Mouse (Mus musculus) stomach, embryonic 16.5 days (tissue): ENCODE results near the gene Tm4sf1. TPM values are rescaled to one million over a fixed set of nuclear protein-coding genes. Genes with fewer than 3 reads are reported as not detected.

Experiments used
- ATAC-seq: fragments of 200-750 bp; cut with Nextera tagmentation; 2 replicates; pipeline ENCODE4 v1.8.0; 2017; ENCODE audit warnings: moderate number of reproducible peaks, moderate TSS enrichment; ENCODE audit not compliant: insufficient read depth, low FRiP score
- H3K27ac ChIP-seq: fragments of 300-500 bp; sonication (generic); 2 replicates; pipeline ENCODE4 v1.5.1; 2014; ENCODE audit warnings: low read length
- H3K27me3 ChIP-seq: fragments of 300-500 bp; sonication (generic); 2 replicates; pipeline ENCODE4 v1.6.1; 2014; ENCODE audit warnings: low read length, control low read depth, mixed read lengths; ENCODE audit not compliant: control insufficient read depth, insufficient read depth
- H3K36me3 ChIP-seq: fragments of 300-500 bp; sonication (generic); 2 replicates; pipeline ENCODE4 v1.6.1; 2014; ENCODE audit warnings: low read length; ENCODE audit not compliant: control insufficient read depth, insufficient read depth
- H3K4me1 ChIP-seq: fragments of 300-500 bp; sonication (generic); 2 replicates; pipeline ENCODE4 v1.6.1; 2014; ENCODE audit warnings: low read length, control low read depth, mixed read lengths; ENCODE audit not compliant: control insufficient read depth, insufficient read depth
- H3K4me2 ChIP-seq: fragments of 300-500 bp; sonication (generic); 2 replicates; pipeline ENCODE4 v1.6.1; 2014; ENCODE audit warnings: low read depth, low read length, mixed read lengths
- H3K4me3 ChIP-seq: fragments of 300-500 bp; sonication (generic); replicated peaks from 2 replicates; pipeline ENCODE4 v1.5.1; 2014; ENCODE audit warnings: mild to moderate bottlenecking, low read length
- H3K9ac ChIP-seq: fragments of 300-500 bp; sonication (generic); 2 replicates; pipeline ENCODE4 v1.6.1; 2014; ENCODE audit warnings: low read length
- H3K9me3 ChIP-seq: fragments of 300-500 bp; sonication (generic); replicated peaks from 2 replicates; pipeline ENCODE4 v1.6.1; 2016; ENCODE audit warnings: low read length, control low read depth; ENCODE audit not compliant: control insufficient read depth
- WGBS: fragments of 180-500 bp; shearing (Covaris S2); extraction: QIAGEN DNeasy Blood & Tissue Kit; methylation state at CpG from one replicate; pipeline ENCODE4 v1.1.7; 2014; 5-methylcytosine and 5-hydroxymethylcytosine counted together
- polyA plus RNA-seq: library from polyadenylated mRNA; unstranded; fragments of >200 nt; fragmentation: Nextera tagmentation; extraction: Ambion mirVana; gene quantifications from 2 replicates; pipeline ENCODE4 v1.2.1, GENCODE M21; 2015

Tm4sf1 gene
- polyA plus RNA-seq, 1 experiment from 2014 or later, result 59.7 TPM

- no peak overlapping the region for H3K27ac ChIP-seq
- no peaks in the 10 kb centered on the region for H3K36me3 ChIP-seq
- H3K4me2 ChIP-seq, result no peak overlapping the region
- H3K4me3 ChIP-seq, result no peak overlapping the region
- H3K9ac ChIP-seq, result no peak overlapping the region
- 27% methylated on average over 6 of the region's 6 CpGs for WGBS
- no peak for ATAC-seq
- no peaks in the 10 kb centered on the region for H3K27me3 ChIP-seq
- H3K9me3 ChIP-seq, result no peaks in the 10 kb centered on the region
- H3K4me1 ChIP-seq, result no peaks in the 10 kb centered on the region
Measured at GRCm38 (mm10) chr3:57267559-57268173, 34.1 kb downstream of the Tm4sf1 start.

GRCm38 (mm10) chr3:57253041-57253440 is 48.7 kb downstream of the Tm4sf1 start:
- no peak for ATAC-seq
- Histone ChIP-seq H3K27ac (no peak overlapping the region), H3K4me3 (no peak overlapping the region), H3K36me3 (no peaks in the 10 kb centered on the region), H3K9me3 (no peaks in the 10 kb centered on the region), H3K4me1 (no peaks in the 10 kb centered on the region), H3K9ac (no peak overlapping the region), H3K4me2 (no peak overlapping the region), H3K27me3 (no peaks in the 10 kb centered on the region)
- WGBS, result 58% methylated on average over 2 of the region's 2 CpGs

GRCm38 (mm10) chr3:57252551-57252950 is 49.2 kb downstream of the Tm4sf1 start:
- Histone ChIP-seq H3K27ac (no peak overlapping the region), H3K9ac (no peak overlapping the region), H3K4me1 (no peaks in the 10 kb centered on the region), H3K36me3 (no peaks in the 10 kb centered on the region), H3K27me3 (no peaks in the 10 kb centered on the region), H3K4me2 (no peak overlapping the region), H3K9me3 (no peaks in the 10 kb centered on the region), H3K4me3 (no peak overlapping the region)
- no peak for ATAC-seq

DNA sequence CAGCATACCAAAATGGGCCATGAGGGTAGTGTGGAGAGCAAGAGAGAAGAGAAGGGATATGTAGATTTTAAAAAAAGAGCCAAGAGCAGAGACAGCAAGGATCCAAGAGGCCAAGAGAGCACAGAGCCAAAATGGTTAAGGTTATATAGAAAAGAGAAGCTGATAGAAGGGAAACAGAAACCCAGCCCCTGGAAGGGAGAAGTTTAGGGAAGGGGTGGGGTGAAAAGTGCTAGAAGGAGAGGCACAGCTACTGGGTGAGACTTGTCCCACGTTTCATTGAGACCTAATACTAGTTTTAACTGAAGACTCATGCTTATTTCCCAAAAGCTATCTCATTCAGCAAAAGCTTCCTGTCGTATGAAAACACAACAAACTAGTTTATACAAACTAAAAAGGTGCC is 56.5 kb downstream of the Tm4sf1 start:
- 54% methylated on average over 2 of the region's 2 CpGs for WGBS
- no peaks in the 10 kb centered on the region for H3K27me3 ChIP-seq
- H3K4me2 ChIP-seq, result no peak overlapping the region
- H3K9ac ChIP-seq, result no peak overlapping the region
- ATAC-seq, result no peak
- no peaks in the 10 kb centered on the region for H3K4me1 ChIP-seq
- no peak overlapping the region for H3K4me3 ChIP-seq
- H3K9me3 ChIP-seq, result no peaks in the 10 kb centered on the region
- no peak overlapping the region for H3K27ac ChIP-seq
- no peaks in the 10 kb centered on the region for H3K36me3 ChIP-seq

Other genes with a start within 250 kb of the Tm4sf1 start
- gene Tm4sf4, start 123.3 kb upstream of the Tm4sf1 start, polyA plus RNA-seq, result 17.8 and 20.0 TPM in 2 replicates